Mouse (Mus musculus) spleen, postnatal 36 days (tissue): Measurements from ENCODE around the gene Abhd17b.

ENCODE experiments used
- DNase-seq, 2 experiments: peaks; one replicate each; pipeline ENCODE4 v3.0.0; 2022; ENCODE audit warnings: low spot score in 2 of 2, mixed read lengths in 1 of 2

Gene Abhd17b

DNA sequence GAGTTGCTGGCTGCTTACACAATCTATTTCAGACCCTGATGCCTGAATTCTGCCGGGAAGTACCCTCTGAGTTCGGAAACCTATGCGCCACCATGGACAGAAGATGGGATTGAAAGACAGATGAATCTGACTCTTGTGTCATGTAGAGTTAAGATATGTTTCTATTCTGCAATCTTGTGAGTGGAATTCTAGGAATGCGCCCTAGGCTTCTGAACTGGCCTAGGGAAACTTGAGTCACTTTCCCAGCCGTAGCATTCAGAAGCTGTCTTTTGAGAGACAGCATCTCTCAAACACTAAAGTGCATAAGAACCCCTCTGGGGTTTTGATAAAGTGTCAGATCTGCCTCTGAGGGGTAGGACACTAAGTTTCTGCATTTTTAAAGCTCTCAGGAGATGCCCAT, 78.9 kb downstream of the Abhd17b start:
- no peak for DNase-seq

DNA sequence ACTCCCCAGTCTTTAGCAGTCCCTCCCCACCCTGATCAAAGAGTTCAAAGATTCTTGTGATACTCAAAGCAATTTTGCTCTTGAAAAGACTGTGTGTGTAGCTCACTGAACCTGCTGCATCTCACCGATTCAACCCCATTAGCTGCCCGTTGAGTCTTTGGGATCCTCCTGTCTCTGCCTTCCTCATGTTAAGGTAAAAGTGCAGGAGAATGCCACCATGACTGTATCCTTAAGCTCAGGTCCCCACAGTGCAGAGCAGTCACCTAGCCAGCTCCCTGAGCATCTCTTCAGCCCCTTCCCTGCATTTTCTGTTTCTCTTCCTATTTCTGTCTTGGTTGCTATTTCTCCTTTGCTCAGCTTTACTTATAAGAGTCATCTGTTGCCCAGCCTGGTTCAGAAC, 80.2 kb downstream of the Abhd17b start:
- no peak for DNase-seq

DNA sequence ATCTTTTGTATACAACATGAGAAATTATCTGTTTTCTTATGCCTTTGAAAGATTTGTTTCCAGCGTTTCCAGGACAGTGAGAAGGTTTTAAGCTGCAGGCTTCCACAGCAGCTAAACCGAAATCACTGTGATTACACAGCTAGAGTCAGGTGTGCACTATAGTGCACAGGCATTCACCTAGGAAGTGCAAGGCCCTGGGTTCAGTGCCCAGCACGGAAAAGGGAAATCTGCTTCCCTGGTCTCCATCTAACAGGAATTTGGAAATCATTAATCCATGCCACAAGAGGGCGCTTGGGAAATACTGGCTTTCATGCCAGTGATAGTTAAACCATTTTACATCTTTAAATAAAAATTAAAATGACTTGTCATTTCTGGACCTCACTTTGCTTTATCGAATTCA, 81.1 kb downstream of the Abhd17b start:
- no peak for DNase-seq
